Mouse (Mus musculus): ENCODE measurements around the gene Gm48552. TPM values are rescaled to one million over a fixed set of nuclear protein-coding genes. Genes with fewer than 3 reads are reported as not detected.
A peak's percentile ranks its signal among the peaks of the same experiment; 100 is the strongest.

The Gm48552 gene
- polyA plus RNA-seq, 1 experiment from 2014 or later, result 2.5 TPM

- Histone ChIP-seq H3K36me3 (peaks cover 18% of the 10 kb centered on the region), H3K27ac (replicated peaks) (peak overlapping the region; percentile 64), H3K4me2 (peak overlapping the region; percentile 47), H3K27me3 (no peaks in the 10 kb centered on the region), H3K4me1 (replicated peaks) (peaks cover 41% of the 10 kb centered on the region), H3K4me3 (peak overlapping the region; percentile 15), H3K9me3 (no peaks in the 10 kb centered on the region), H3K9ac (peak overlapping the region; percentile 63)
- ATAC-seq (ENCODE audit: low read depth), result no peak
- 8% methylated on average over 19 of the region's 19 CpGs for WGBS
These were observed 4.8 kb downstream of the Gm48552 start for GRCm38 (mm10) chr10:81393456-81394063.

- no peak overlapping the region for H3K9ac ChIP-seq
- peaks cover 45% of the 10 kb centered on the region for H3K4me1 ChIP-seq (replicated peaks)
- no peak for ATAC-seq (ENCODE audit: low read depth)
- no peak overlapping the region for H3K4me3 ChIP-seq
- peaks cover 26% of the 10 kb centered on the region for H3K36me3 ChIP-seq
- H3K27me3 ChIP-seq, result 0 out of 2 replicates have a peak, but pooled peaks cover 3% of the 10 kb centered on the region
- no peaks in the 10 kb centered on the region for H3K9me3 ChIP-seq
- WGBS, result 17% methylated on average over 5 of the region's 5 CpGs
- no peak overlapping the region for H3K4me2 ChIP-seq
- no peak overlapping the region for H3K27ac ChIP-seq (replicated peaks)
These were observed 6.3 kb downstream of the Gm48552 start for GRCm38 (mm10) chr10:81395127-81395526.

- H3K4me1 ChIP-seq (replicated peaks), result peaks cover 52% of the 10 kb centered on the region
- no peak overlapping the region for H3K9ac ChIP-seq
- 0 out of 2 replicates have a peak, but pooled peaks cover 3% of the 10 kb centered on the region for H3K27me3 ChIP-seq
- peaks cover 29% of the 10 kb centered on the region for H3K36me3 ChIP-seq
- H3K4me3 ChIP-seq, result no peak overlapping the region
- WGBS, result 71% methylated on average over 4 of the region's 4 CpGs
- H3K9me3 ChIP-seq, result no peaks in the 10 kb centered on the region
- peak overlapping the region; percentile 56 for H3K27ac ChIP-seq (replicated peaks)
- ATAC-seq (ENCODE audit: low read depth), result no peak
- H3K4me2 ChIP-seq, result no peak overlapping the region
These were observed 7.1 kb downstream of the Gm48552 start for GRCm38 (mm10) chr10:81395865-81396264.

GRCm38 (mm10) chr10:81396749-81397148 is 7.9 kb downstream of the Gm48552 start:
- Histone ChIP-seq H3K4me3 (no peak overlapping the region), H3K36me3 (peaks cover 24% of the 10 kb centered on the region), H3K9me3 (no peaks in the 10 kb centered on the region), H3K4me1 (replicated peaks) (peaks cover 61% of the 10 kb centered on the region), H3K27ac (replicated peaks) (peak overlapping the region; percentile 56), H3K9ac (peak overlapping the region; percentile 50), H3K4me2 (no peak overlapping the region), H3K27me3 (0 out of 2 replicates have a peak, but pooled peaks cover 3% of the 10 kb centered on the region)
- no peak for ATAC-seq (ENCODE audit: low read depth)
- WGBS, result 58% methylated on average over 5 of the region's 5 CpGs

- Histone ChIP-seq H3K9me3 (no peaks in the 10 kb centered on the region), H3K4me1 (replicated peaks) (peaks cover 70% of the 10 kb centered on the region), H3K4me2 (0 out of 2 replicates have a peak overlapping the region, but pooled peaks have one; percentile 33), H3K36me3 (peaks cover 31% of the 10 kb centered on the region), H3K27ac (replicated peaks) (no peak overlapping the region), H3K27me3 (0 out of 2 replicates have a peak, but pooled peaks cover 3% of the 10 kb centered on the region), H3K4me3 (no peak overlapping the region), H3K9ac (0 out of 2 replicates have a peak overlapping the region, but pooled peaks have one; percentile 50)
- ATAC-seq (ENCODE audit: low read depth), result no peak
- WGBS, result 51% methylated on average over 5 of the region's 5 CpGs
These were observed 10.5 kb downstream of the Gm48552 start for GRCm38 (mm10) chr10:81399296-81399695.

- Histone ChIP-seq H3K4me3 (0 out of 2 replicates have a peak overlapping the region, but pooled peaks have one; percentile 4), H3K4me1 (replicated peaks) (peaks cover 70% of the 10 kb centered on the region), H3K36me3 (peaks cover 36% of the 10 kb centered on the region), H3K9ac (peak overlapping the region; percentile 50; the same call in 1 of the 2 replicates), H3K4me2 (peak overlapping the region; percentile 33), H3K9me3 (no peaks in the 10 kb centered on the region), H3K27me3 (0 out of 2 replicates have a peak, but pooled peaks cover 3% of the 10 kb centered on the region), H3K27ac (replicated peaks) (peak overlapping the region; percentile 95; the same call in 1 of the 2 replicates)
- ATAC-seq (ENCODE audit: low read depth), result no peak
- WGBS, result 76% methylated on average over 18 of the region's 18 CpGs
These were observed 11.0 kb downstream of the Gm48552 start for GRCm38 (mm10) chr10:81399798-81400308.

GRCm38 (mm10) chr10:81400371-81401204 is 11.8 kb downstream of the Gm48552 start:
- WGBS, result 32% methylated on average over 22 of the region's 22 CpGs
- no peak for ATAC-seq (ENCODE audit: low read depth)
- Histone ChIP-seq H3K27me3 (0 out of 2 replicates have a peak, but pooled peaks cover 3% of the 10 kb centered on the region), H3K4me1 (replicated peaks) (peaks cover 70% of the 10 kb centered on the region), H3K27ac (replicated peaks) (peak overlapping the region; percentile 95), H3K9me3 (no peaks in the 10 kb centered on the region), H3K9ac (peak overlapping the region; percentile 50), H3K36me3 (peaks cover 41% of the 10 kb centered on the region), H3K4me3 (no peak overlapping the region), H3K4me2 (peak overlapping the region; percentile 33)

- WGBS, result 23% methylated on average over 10 of the region's 10 CpGs
- ATAC-seq (ENCODE audit: low read depth), result 0 out of 2 replicates have a peak, but pooled peaks have one; percentile 0
- peak overlapping the region; percentile 39 for H3K4me2 ChIP-seq
These were observed 12.4 kb downstream of the Gm48552 start for GRCm38 (mm10) chr10:81401205-81401520.

GRCm38 (mm10) chr10:81401521-81402226 is 12.9 kb downstream of the Gm48552 start:
- peaks cover 7% of the 10 kb centered on the region for H3K27me3 ChIP-seq
- H3K4me1 ChIP-seq (replicated peaks), result peaks cover 71% of the 10 kb centered on the region
- H3K4me3 ChIP-seq, result no peak overlapping the region; the same call in 1 of the 2 replicates
- H3K9ac ChIP-seq, result peak overlapping the region; percentile 55
- H3K27ac ChIP-seq (replicated peaks), result peak overlapping the region; percentile 95
- WGBS, result 4% methylated on average over 18 of the region's 18 CpGs
- peaks cover 52% of the 10 kb centered on the region for H3K36me3 ChIP-seq
- H3K4me2 ChIP-seq, result peak overlapping the region; percentile 39
- peak; percentile 68 for ATAC-seq (ENCODE audit: low read depth)
- no peaks in the 10 kb centered on the region for H3K9me3 ChIP-seq

More at GRCm38 (mm10) chr10:81401205-81401520, 12.4 kb downstream of the Gm48552 start:
- H3K27ac ChIP-seq (replicated peaks), result peak overlapping the region; percentile 95
- no peak overlapping the region for H3K4me3 ChIP-seq
- H3K4me1 ChIP-seq (replicated peaks), result peaks cover 71% of the 10 kb centered on the region
- H3K27me3 ChIP-seq, result 0 out of 2 replicates have a peak, but pooled peaks cover 3% of the 10 kb centered on the region
- H3K36me3 ChIP-seq, result peaks cover 47% of the 10 kb centered on the region
- H3K9ac ChIP-seq, result no peak overlapping the region
- H3K9me3 ChIP-seq, result no peaks in the 10 kb centered on the region

- ATAC-seq (ENCODE audit: low read depth), result no peak; the same call in 1 of the 2 replicates
These were observed 13.5 kb downstream of the Gm48552 start for GRCm38 (mm10) chr10:81402227-81402765.

GRCm38 (mm10) chr10:81403511-81403910 is 14.7 kb downstream of the Gm48552 start:
- peak overlapping the region; percentile 95 for H3K27ac ChIP-seq (replicated peaks)
- H3K36me3 ChIP-seq, result peaks cover 59% of the 10 kb centered on the region
- WGBS, result 31% methylated on average over 10 of the region's 10 CpGs
- no peak for ATAC-seq (ENCODE audit: low read depth)
- H3K4me3 ChIP-seq, result no peak overlapping the region
- no peaks in the 10 kb centered on the region for H3K9me3 ChIP-seq
- no peak overlapping the region for H3K4me2 ChIP-seq
- peak overlapping the region; percentile 55 for H3K9ac ChIP-seq
- peaks cover 81% of the 10 kb centered on the region for H3K4me1 ChIP-seq (replicated peaks)
- H3K27me3 ChIP-seq, result peaks cover 24% of the 10 kb centered on the region

More at GRCm38 (mm10) chr10:81402227-81402765, 13.5 kb downstream of the Gm48552 start:
- peak overlapping the region; percentile 55 for H3K9ac ChIP-seq
- H3K4me3 ChIP-seq, result no peak overlapping the region; the same call in 1 of the 2 replicates
- peaks cover 13% of the 10 kb centered on the region for H3K27me3 ChIP-seq
- H3K36me3 ChIP-seq, result peaks cover 58% of the 10 kb centered on the region
- 15% methylated on average over 7 of the region's 7 CpGs for WGBS
- peak overlapping the region; percentile 39 for H3K4me2 ChIP-seq
- H3K27ac ChIP-seq (replicated peaks), result peak overlapping the region; percentile 95
- no peaks in the 10 kb centered on the region for H3K9me3 ChIP-seq
- peaks cover 72% of the 10 kb centered on the region for H3K4me1 ChIP-seq (replicated peaks)

Data from neural tube, embryonic 13.5 days (tissue).